Mouse (Mus musculus): ENCODE results near the gene 2010111I01Rik.

DNA sequence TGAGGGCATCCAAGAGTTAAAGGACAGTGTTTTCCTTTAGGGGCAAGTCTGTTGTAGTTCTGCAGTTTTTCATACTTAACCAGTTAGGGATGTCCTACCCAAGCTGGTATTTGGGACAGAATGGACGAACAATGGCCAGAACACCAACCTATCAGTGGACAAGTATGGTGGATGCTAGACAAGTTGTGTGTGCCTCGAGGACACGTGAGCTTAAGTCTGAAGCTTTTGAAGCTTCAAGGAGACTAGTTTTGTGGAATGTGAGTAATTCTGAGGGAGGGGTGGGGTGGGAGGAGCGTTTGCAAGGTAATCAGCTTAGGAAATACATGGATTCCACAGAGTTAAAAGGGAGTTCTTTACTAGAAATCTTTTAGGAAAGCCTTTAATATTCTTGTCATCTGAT is 115.5 kb downstream of the 2010111I01Rik start:
- TF ChIP-seq EP300 (IDR thresholded peaks at IDR 0.05; ENCODE audit: insufficient read depth, low read depth, low read length) (no peak), POLR2A (IDR thresholded peaks at IDR 0.05; ENCODE audit: insufficient read depth, low read length) (no peak)
